Mouse (Mus musculus): ENCODE results near the gene D630039A03Rik.

The D630039A03Rik gene

GRCm38 (mm10) chr4:57927464-57928205 lies 11.5 kb upstream of the D630039A03Rik start:
- no peak for DNase-seq (ENCODE audit: low spot score in 2 of 2)

- no peak for DNase-seq (ENCODE audit: low spot score in 2 of 2)
Measured at GRCm38 (mm10) chr4:57924556-57925071, 8.5 kb upstream of the D630039A03Rik start.

GRCm38 (mm10) chr4:57922171-57922570 lies 6.1 kb upstream of the D630039A03Rik start:
- DNase-seq (ENCODE audit: low spot score in 2 of 2) = no peak

- DNase-seq (ENCODE audit: low spot score in 2 of 2) = no peak
Measured at GRCm38 (mm10) chr4:57920522-57920921, 4.4 kb upstream of the D630039A03Rik start.

- no peak for DNase-seq (ENCODE audit: low spot score in 2 of 2)
Measured at GRCm38 (mm10) chr4:57919494-57920423, 3.7 kb upstream of the D630039A03Rik start.

- no peak for DNase-seq (ENCODE audit: low spot score in 2 of 2)
Measured at GRCm38 (mm10) chr4:57916711-57917110, 614 bp upstream of the D630039A03Rik start.

- DNase-seq (ENCODE audit: low spot score in 2 of 2) = peak in 1 of 2 experiments; percentile 16
Measured at GRCm38 (mm10) chr4:57915216-57915965, 706 bp downstream of the D630039A03Rik start.

- no peak for DNase-seq (ENCODE audit: low spot score in 2 of 2)
Measured at GRCm38 (mm10) chr4:57914193-57915190, 1.6 kb downstream of the D630039A03Rik start.

- DNase-seq (ENCODE audit: low spot score in 2 of 2) = no peak
Measured at GRCm38 (mm10) chr4:57913021-57913420, 3.1 kb downstream of the D630039A03Rik start.

GRCm38 (mm10) chr4:57908860-57909259 lies 7.2 kb downstream of the D630039A03Rik start:
- no peak for DNase-seq (ENCODE audit: low spot score in 2 of 2)

GRCm38 (mm10) chr4:57906708-57907107 lies 9.4 kb downstream of the D630039A03Rik start:
- DNase-seq (ENCODE audit: low spot score in 2 of 2) = no peak

- no peak for DNase-seq (ENCODE audit: low spot score in 2 of 2)
Measured at GRCm38 (mm10) chr4:57904638-57905037, 11.5 kb downstream of the D630039A03Rik start.

GRCm38 (mm10) chr4:57904211-57904610 lies 11.9 kb downstream of the D630039A03Rik start:
- peak in 1 of 2 experiments; percentile 62 for DNase-seq (ENCODE audit: low spot score in 2 of 2)

GRCm38 (mm10) chr4:57902619-57903018 lies 13.5 kb downstream of the D630039A03Rik start:
- DNase-seq (ENCODE audit: low spot score in 2 of 2) = no peak

- DNase-seq (ENCODE audit: low spot score in 2 of 2) = no peak
Measured at GRCm38 (mm10) chr4:57901210-57901609, 14.9 kb downstream of the D630039A03Rik start.

- DNase-seq (ENCODE audit: low spot score in 2 of 2) = no peak
Measured at GRCm38 (mm10) chr4:57896631-57897030, 19.5 kb downstream of the D630039A03Rik start.

- DNase-seq (ENCODE audit: low spot score in 2 of 2) = no peak
Measured at GRCm38 (mm10) chr4:57895902-57896301, 20.2 kb downstream of the D630039A03Rik start.

GRCm38 (mm10) chr4:57895140-57895539 lies 21.0 kb downstream of the D630039A03Rik start:
- no peak for DNase-seq (ENCODE audit: low spot score in 2 of 2)

- no peak for DNase-seq (ENCODE audit: low spot score in 2 of 2)
Measured at GRCm38 (mm10) chr4:57892001-57892586, 24.0 kb downstream of the D630039A03Rik start.

GRCm38 (mm10) chr4:57889773-57890172 lies 26.3 kb downstream of the D630039A03Rik start:
- no peak for DNase-seq (ENCODE audit: low spot score in 2 of 2)
